Mouse (Mus musculus) liver, embryonic 14.5 days (tissue): ENCODE data around the gene Miga2.

Experiments
- CTCF ChIP-seq: IDR thresholded peaks from 2 replicates; pipeline ENCODE4 v1.5.1; 2016; ENCODE audit warnings: antibody characterized with exemption, low read depth, control low read depth
- EP300 ChIP-seq: IDR thresholded peaks from 2 replicates; pipeline ENCODE4 v1.6.1; 2016; ENCODE audit warnings: antibody characterized with exemption, low read depth

GRCm38 (mm10) chr2:30381377-30381725 lies 17.3 kb downstream of the Miga2 start:
- TF ChIP-seq CTCF (no peak), EP300 (0 out of 2 replicates have a peak, but pooled peaks have one; percentile 13)
